Mouse (Mus musculus): ENCODE measurements around the gene Slc35c1. TPM values are rescaled to one million over a fixed set of nuclear protein-coding genes. Genes with fewer than 3 reads are reported as not detected.

The Slc35c1 gene
- polyA plus RNA-seq, 1 experiment, result 0.35 TPM

DNA sequence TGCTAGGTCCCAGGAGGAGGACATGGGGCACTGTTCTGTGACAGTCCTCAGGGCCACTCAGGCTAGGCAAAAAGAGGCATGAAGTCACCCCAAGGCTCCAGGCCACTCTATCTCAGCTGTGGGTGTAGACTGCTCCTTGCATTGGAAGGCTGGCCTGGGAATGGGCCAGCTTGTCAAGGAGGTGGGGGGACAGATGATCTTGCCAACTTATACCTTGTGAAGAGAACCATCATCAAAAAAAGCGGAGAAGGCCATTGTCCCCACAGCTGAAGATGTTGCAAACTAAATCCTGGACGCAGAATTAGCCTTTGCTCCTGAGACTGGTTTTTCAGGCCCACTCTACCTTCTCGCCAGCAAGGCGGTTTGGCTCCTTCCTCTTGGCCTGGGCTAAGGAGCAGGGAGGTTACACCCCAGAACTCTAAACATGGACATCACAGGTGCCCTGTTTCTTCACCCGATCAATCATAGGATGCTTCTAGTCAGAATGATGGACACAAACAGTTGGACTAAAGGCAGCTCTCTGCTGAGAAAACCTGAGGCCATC, 56.5 kb downstream of the Slc35c1 start:
- H3K36me3 ChIP-seq (ENCODE audit: control insufficient read depth), result peaks cover 43% of the 10 kb centered on the region
- TF ChIP-seq TAL1 (IDR thresholded peaks at IDR 0.05; ENCODE audit: low read length) (no peak), GATA1 (IDR thresholded peaks at IDR 0.05; ENCODE audit: low read length) (no peak)
- H3K9me3 ChIP-seq (ENCODE audit: control insufficient read depth, low read length), result peaks cover 2% of the 10 kb centered on the region; the same call in 1 of the 2 replicates
- no peaks in the 10 kb centered on the region; the same call in 1 of the 2 replicates for H3K4me1 ChIP-seq (ENCODE audit: control insufficient read depth)
- H3K27me3 ChIP-seq (ENCODE audit: control insufficient read depth), result peaks cover 37% of the 10 kb centered on the region
- H3K4me3 ChIP-seq (replicated peaks), result no peak overlapping the region

Other genes starting within 250 kb of the Slc35c1 start
- gene Pex16, start 85.9 kb downstream of the Slc35c1 start, polyA plus RNA-seq (2012), result 2.6 and 3.5 TPM in 2 replicates
- gene Large2, start 85.7 kb downstream of the Slc35c1 start, polyA plus RNA-seq (2012), result 0.03 TPM in 1 of 2 replicates, not detected in the other
- 0.23 and 0.41 TPM in 2 replicates for gene 1700029I15Rik, start 78.0 kb downstream of the Slc35c1 start, polyA plus RNA-seq (2012)
- gene Mapk8ip1, start 59.3 kb downstream of the Slc35c1 start, polyA plus RNA-seq (2012), result 0.03 TPM in 1 of 2 replicates, not detected in the other
- gene Cry2, start 26.5 kb downstream of the Slc35c1 start, polyA plus RNA-seq (2012), result 0.36 and 0.45 TPM in 2 replicates
- 0.01 TPM in 1 of 2 replicates, not detected in the other for gene Chst1, start 139.2 kb upstream of the Slc35c1 start, polyA plus RNA-seq (2012)

All from erythroblast, embryonic 14.5 days (primary cell).